Mouse (Mus musculus) kidney, adult 9 months (tissue): ENCODE results near the gene Lcat.
"Not testable (repeated sequence)": the region's sequence is repeated elsewhere in the genome, so short reads cannot be mapped to it uniquely, and the experiment has no call there.

ENCODE experiments used
- DNase-seq: peaks from one replicate; pipeline ENCODE4 v3.0.0; 2022

The Lcat gene

DNA sequence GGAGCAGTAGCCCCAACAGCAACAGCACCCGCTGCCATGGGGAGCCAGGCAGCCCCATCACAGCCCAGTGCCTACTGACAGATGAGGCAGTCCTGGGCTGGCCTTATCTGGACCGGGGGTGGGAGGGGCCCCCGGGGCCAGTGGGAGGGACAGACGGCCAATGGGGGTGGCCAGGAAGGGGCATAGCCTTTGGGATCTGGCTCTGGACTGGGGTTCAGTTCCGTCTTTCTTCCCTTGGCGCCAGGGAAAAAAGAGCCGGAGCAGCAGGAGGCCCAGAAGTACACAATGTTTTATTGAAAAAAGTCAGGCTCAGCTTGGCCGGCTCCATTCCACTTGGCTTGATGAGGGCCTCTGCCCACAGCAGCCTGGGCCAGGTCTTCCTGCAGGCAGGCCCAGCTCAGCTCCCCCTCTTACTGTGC, at the start of gene Lcat:
Lcat (minus strand) TSS at position 62 of the 419 bp plus-strand sequence.
- no peak for DNase-seq

DNA sequence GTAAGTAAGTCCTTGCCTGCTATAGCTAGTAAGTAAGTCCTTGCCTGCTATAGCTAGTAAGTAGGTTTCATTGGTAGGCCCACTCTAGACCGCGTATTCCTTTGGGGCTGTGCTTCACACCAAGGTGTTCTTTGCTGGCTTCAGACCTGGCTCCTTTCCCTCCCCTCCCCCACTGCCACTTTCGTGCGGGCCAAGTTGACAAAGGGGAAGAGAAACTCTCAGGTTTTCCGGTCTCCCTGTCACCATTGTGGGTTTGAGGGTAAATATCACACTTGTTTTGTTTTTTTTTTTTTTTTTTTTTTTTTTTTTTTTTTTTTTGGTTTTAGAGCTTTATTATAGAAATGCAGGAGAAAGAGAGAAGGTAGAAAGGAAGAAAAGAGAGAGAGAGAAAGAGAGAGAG, 49.3 kb upstream of the Lcat start:
- DNase-seq: no peak

GRCm38 (mm10) chr8:105991546-105991945, 48.4 kb upstream of the Lcat start:
- no peak for DNase-seq

GRCm38 (mm10) chr8:105990856-105991387, 47.7 kb upstream of the Lcat start, which contains the start of gene Dus2:
Gene Dus2, plus strand, starts transcription at chr8:105991337.
- peak; percentile 84 for DNase-seq

GRCm38 (mm10) chr8:105988546-105988945, 45.4 kb upstream of the Lcat start:
- no peak for DNase-seq

DNA sequence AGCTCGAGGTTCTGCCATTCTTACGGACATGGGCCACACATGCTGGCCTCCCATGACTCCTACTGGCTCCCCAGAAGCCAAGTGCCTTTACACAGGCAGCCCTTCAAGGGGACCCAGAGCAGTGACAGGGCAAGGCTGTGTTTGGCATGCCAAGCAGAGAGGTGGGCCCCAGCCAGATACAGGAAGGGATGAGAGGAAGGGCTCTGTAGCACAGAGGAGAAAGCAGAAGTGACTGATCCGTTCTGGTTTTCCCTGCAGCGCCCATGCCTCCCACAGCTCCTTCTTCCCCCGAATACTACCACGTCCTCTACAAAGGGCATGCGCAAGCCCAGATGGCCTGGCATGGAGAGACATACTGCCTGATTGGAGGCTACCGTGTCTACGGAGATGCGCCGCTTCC, 40.2 kb upstream of the Lcat start:
- not testable (repeated sequence) for DNase-seq

GRCm38 (mm10) chr8:105981146-105981545, 38.0 kb upstream of the Lcat start:
- no peak for DNase-seq

- DNase-seq: no peak
Measured at GRCm38 (mm10) chr8:105979325-105979724, 36.1 kb upstream of the Lcat start, which contains the start of gene Dpep3. Gene Dpep3, minus strand, starts transcription at chr8:105979429.

- DNase-seq: no peak
Measured at GRCm38 (mm10) chr8:105975363-105975762, 32.2 kb upstream of the Lcat start.

- no peak for DNase-seq
Measured at GRCm38 (mm10) chr8:105971019-105971720, 28.0 kb upstream of the Lcat start.

GRCm38 (mm10) chr8:105969367-105969766, 26.2 kb upstream of the Lcat start:
- no peak for DNase-seq

GRCm38 (mm10) chr8:105966692-105967311, 23.6 kb upstream of the Lcat start:
- DNase-seq: no peak

- peak; percentile 67 for DNase-seq
Measured at GRCm38 (mm10) chr8:105965905-105966341, 22.7 kb upstream of the Lcat start, which contains the start of gene Slc12a4. Gene Slc12a4, minus strand, starts transcription at chr8:105966097.

DNA sequence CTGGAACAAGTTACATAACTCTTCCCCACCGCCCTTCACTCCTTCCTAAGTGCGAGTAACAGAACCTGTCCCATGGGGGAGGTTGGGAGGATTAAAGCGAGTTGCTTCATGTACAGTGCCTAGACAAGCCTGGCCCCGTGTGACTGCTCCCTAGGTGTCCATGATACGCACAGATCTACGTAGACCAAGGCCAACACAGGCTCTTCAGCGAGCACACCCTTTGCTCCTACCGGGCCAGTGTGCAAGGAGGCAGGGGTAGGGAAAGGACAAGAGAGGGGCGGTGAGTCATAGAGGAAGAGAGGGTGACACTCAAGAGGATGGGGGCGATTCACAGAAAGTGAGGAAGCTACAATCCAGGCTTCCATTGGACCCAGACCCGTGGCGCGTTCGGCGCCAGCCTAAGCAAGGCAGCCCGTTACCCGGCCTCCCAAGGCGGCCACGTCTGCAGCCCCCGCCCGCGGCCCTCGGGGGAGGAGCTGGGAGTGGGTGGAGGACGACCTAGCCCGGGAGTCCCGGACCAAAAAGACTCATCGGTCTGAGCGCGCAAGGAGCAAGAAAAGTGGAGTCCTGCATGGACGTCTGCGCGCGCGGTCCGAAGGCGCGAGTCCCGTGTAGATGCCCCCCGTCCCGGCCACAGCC, 22.2 kb upstream of the Lcat start:
- peak; percentile 34 for DNase-seq

GRCm38 (mm10) chr8:105964506-105965265, 21.5 kb upstream of the Lcat start:
- no peak for DNase-seq

DNA sequence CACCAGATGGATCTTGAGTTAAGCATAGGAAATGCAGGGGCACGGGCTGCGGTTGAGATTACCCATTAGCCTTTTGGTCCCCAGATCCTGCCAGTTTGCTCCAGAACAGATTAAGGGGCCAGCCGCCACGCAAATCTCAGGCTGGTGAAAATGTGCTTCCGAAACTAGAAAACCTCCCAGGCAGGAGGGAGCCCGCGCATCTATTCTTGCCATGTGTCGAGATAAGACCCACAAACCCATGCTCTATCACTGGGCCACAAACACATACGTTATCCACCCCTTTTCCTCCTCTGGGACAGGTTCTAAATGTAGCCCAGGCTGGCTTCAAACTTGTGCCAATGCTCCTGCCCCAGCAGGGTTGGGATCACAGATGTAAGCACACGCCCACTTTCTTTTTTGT, 18.4 kb upstream of the Lcat start:
- DNase-seq: no peak

GRCm38 (mm10) chr8:105961101-105961500, 17.9 kb upstream of the Lcat start:
- no peak for DNase-seq

GRCm38 (mm10) chr8:105959350-105959749, 16.2 kb upstream of the Lcat start:
- peak; percentile 82 for DNase-seq

- peak; percentile 73 for DNase-seq
Measured at GRCm38 (mm10) chr8:105957813-105958212, 14.6 kb upstream of the Lcat start.

DNA sequence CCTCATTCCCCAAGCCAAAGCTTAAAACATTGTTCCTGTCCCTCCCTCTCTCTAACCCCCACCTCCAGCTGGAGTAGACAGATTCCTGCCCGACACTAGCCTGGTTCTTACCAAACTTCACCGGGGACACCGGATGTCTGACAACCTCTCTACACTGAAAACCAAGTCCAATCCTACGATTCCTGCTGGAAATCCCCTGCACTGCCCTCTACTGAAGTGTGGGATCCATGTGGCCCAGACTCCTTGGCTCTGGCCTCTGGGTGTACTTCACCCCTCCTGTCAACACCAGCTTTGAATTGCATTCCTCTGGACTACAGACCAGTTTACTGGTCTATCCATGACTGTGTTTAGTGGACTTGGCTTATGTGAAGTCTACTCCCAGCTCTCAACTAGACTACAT, 13.4 kb upstream of the Lcat start:
- no peak for DNase-seq

DNA sequence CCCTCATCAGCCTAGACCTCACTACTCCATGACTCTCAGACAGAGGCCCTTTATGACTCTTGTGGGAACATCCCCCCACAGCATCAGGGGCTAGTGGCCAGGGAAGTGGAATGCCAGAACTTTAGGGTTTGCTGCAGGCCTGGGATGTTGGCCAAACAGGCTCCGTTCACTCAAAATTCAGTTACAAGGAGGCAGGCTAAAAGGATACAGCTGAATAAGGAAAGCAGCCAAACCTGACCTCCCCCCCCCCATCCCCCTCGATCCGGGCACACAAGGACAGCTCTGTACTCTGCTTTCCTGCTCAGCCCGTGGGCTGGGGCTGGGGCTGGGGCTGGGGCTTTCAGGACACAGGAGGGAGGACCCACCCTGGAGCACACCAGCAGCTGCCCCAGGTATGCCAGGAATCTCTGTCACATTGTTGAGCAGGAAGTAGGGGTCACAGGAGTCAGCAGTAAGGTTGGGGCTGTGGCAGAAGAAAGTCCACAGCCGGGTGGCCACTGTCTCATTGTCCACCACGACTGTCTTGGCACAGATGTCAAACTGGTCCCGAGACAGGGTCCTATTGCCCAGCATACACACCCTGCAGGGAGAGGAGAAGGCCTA, 8.0 kb upstream of the Lcat start:
- peak; percentile 47 for DNase-seq

- no peak for DNase-seq
Measured at GRCm38 (mm10) chr8:105949350-105949749, 6.2 kb upstream of the Lcat start.
